Mouse (Mus musculus): ENCODE results near the gene Akap1. TPM values are rescaled to one million over a fixed set of nuclear protein-coding genes. Genes with fewer than 3 reads are reported as not detected.
"Not testable (repeated sequence)": the region's sequence is repeated elsewhere in the genome, so short reads cannot be mapped to it uniquely, and the experiment has no call there.

Gene Akap1
- total and polyA plus RNA-seq, 2 experiments, result 37.7 to 81.5 TPM

DNA sequence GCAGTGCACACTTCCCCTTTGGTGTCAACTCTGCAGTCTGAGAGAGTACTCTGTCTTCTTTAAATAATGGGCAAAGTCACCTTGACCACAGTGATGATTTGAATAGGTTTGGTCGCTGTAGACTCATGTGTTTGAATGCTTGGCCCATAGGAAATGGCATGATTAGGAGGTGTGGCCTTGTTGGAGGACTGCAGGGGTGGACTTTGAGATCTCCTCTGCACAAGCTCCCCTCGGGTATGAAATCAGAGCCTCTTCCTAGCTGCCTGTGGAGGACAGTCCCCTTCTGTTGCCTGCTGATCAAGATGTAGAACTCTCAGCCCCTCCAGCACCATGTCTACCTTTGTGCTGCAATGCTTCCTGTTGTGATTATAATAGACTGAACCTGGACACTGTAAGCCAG is 39.7 kb upstream of the Akap1 start:
- Histone ChIP-seq H3K4me3 (ENCODE audit: insufficient read depth, low read depth, low read length) (no peak overlapping the region), H3K9ac (ENCODE audit: low read depth, low read length) (no peak overlapping the region), H3K79me2 (ENCODE audit: control insufficient read depth, insufficient read depth, low read length) (no peaks in the 10 kb centered on the region), H3K36me3 (ENCODE audit: control insufficient read depth, insufficient read depth, low read length) (no peaks in the 10 kb centered on the region), H3K27me3 (ENCODE audit: control insufficient read depth, insufficient read depth, low read length) (no peaks in the 10 kb centered on the region), H3K27ac (replicated peaks; ENCODE audit: insufficient read depth, low read depth, low read length) (no peak overlapping the region), H3K4me1 (ENCODE audit: control insufficient read depth, insufficient read depth, low read length) (peaks cover 6% of the 10 kb centered on the region; the same call in 1 of the 2 replicates)
- TF ChIP-seq CTCF (IDR thresholded peaks at IDR 0.05; ENCODE audit: low read depth, low read length) (no peak), POLR2A (IDR thresholded peaks at IDR 0.05; ENCODE audit: extremely low read depth, insufficient read depth, low read length) (no peak)
- 14% methylated on average over 2 of the region's 2 CpGs for WGBS
- DNase-seq (ENCODE audit: extremely low read depth, low read depth, low spot score), result peak; percentile 58

DNA sequence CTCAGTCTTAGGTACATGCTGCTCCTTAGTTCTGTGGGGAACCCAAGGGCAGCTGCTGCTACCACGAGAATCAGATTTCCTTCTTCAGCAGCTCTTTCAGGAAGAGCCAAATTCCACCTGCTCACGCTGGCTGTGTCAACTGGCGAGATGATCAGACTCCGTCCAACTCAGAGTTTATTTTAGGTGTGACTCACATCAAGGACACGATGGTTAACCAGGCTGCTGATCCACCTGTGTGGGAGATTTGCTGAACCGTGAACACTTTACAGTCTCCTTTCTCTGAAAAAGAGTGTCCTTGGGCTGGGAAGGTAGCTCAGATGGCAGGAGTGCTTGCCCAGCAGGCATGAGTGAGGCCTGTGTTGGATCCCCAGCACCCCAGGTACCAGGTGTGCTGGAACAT is 38.4 kb upstream of the Akap1 start:
- H3K27ac ChIP-seq (replicated peaks; ENCODE audit: insufficient read depth, low read depth, low read length), result no peak overlapping the region
- DNase-seq (ENCODE audit: extremely low read depth, low read depth, low spot score), result peak; percentile 22

DNA sequence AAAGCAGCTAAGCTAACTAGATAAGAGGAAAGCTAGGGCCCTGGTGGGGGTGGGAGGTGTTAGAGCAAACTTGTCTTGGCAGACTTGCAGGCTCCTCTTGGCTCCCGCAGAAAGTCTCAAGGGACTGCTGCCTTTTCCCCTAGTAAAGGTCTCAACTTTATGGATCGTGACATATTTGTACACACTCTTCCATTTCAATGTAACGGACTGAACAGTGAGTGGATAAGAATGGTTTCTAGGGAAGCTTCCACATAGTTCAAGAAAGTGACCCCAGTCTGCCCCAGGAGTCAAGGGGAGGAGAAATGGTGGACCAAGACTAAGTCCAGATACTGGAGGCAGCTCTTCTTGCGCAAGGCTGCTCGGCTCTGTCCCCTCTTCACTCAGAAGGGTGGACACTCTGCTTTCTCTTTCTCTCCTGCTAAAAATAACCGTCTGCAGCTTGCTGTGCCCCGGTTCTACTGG is 37.0 kb upstream of the Akap1 start:
- 67% methylated on average over 7 of the region's 7 CpGs for WGBS
- H3K27me3 ChIP-seq (ENCODE audit: control insufficient read depth, insufficient read depth, low read length), result no peaks in the 10 kb centered on the region
- DNase-seq (ENCODE audit: extremely low read depth, low read depth, low spot score), result no peak
- H3K79me2 ChIP-seq (ENCODE audit: control insufficient read depth, insufficient read depth, low read length), result no peaks in the 10 kb centered on the region
- TF ChIP-seq CTCF (IDR thresholded peaks at IDR 0.05; ENCODE audit: low read depth, low read length), result no peak
- no peak for TF ChIP-seq POLR2A (IDR thresholded peaks at IDR 0.05; ENCODE audit: extremely low read depth, insufficient read depth, low read length)
- no peaks in the 10 kb centered on the region for H3K36me3 ChIP-seq (ENCODE audit: control insufficient read depth, insufficient read depth, low read length)
- H3K4me3 ChIP-seq (ENCODE audit: insufficient read depth, low read depth, low read length), result no peak overlapping the region
- no peak overlapping the region for H3K9ac ChIP-seq (ENCODE audit: low read depth, low read length)
- H3K4me1 ChIP-seq (ENCODE audit: control insufficient read depth, insufficient read depth, low read length), result peaks cover 3% of the 10 kb centered on the region; the same call in 1 of the 2 replicates
- no peak overlapping the region for H3K27ac ChIP-seq (replicated peaks; ENCODE audit: insufficient read depth, low read depth, low read length)

More for the DNA sequence above, 38.4 kb upstream of the Akap1 start:
- WGBS, result 44% methylated on average over 6 of the region's 6 CpGs
- peaks cover 3% of the 10 kb centered on the region; the same call in 1 of the 2 replicates for H3K4me1 ChIP-seq (ENCODE audit: control insufficient read depth, insufficient read depth, low read length)
- no peak overlapping the region for H3K4me3 ChIP-seq (ENCODE audit: insufficient read depth, low read depth, low read length)
- H3K9ac ChIP-seq (ENCODE audit: low read depth, low read length), result no peak overlapping the region
- TF ChIP-seq POLR2A (IDR thresholded peaks at IDR 0.05; ENCODE audit: extremely low read depth, insufficient read depth, low read length) (no peak), CTCF (IDR thresholded peaks at IDR 0.05; ENCODE audit: low read depth, low read length) (no peak)
- H3K36me3 ChIP-seq (ENCODE audit: control insufficient read depth, insufficient read depth, low read length), result no peaks in the 10 kb centered on the region
- H3K79me2 ChIP-seq (ENCODE audit: control insufficient read depth, insufficient read depth, low read length), result no peaks in the 10 kb centered on the region
- H3K27me3 ChIP-seq (ENCODE audit: control insufficient read depth, insufficient read depth, low read length), result no peaks in the 10 kb centered on the region

DNA sequence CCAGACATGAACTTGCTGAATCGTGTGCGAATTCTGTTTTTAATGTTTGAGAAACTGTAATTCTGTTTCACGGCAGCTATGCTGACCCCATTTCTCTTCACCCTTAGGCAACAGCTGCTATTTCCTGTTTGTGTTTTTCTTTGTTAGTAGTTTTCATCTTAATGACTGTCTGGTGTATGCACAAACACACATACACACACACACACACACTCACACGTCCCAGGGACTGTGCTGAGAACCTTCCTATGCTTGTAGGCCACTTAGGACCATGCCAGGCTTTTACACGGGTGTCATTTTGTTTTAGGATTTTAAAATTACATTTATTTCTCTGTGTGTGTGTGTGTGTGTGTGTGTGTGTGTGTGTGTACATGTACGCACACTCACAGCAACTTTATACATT is 35.2 kb upstream of the Akap1 start:
- no peak for DNase-seq (ENCODE audit: extremely low read depth, low read depth, low spot score)

DNA sequence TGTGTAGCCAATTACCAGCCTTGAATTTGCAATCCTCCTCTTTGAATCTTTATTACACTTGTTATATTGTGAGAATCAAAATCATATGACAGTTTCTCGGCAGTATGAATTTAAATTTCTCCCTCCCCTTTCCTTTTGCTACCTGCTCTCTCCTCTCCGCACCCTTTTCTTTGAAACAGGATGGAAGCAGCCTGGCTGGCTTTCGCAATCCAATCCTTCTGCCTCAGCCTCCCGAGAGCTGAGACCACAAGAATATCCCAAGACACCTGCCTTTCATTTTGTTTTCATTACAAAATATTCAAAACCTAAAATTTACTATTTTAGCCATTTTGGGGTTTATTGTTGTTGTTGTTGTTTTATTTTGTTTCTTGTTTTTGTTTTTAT is 34.0 kb upstream of the Akap1 start:
- H3K79me2 ChIP-seq (ENCODE audit: control insufficient read depth, insufficient read depth, low read length), result no peaks in the 10 kb centered on the region
- H3K4me1 ChIP-seq (ENCODE audit: control insufficient read depth, insufficient read depth, low read length), result no peaks in the 10 kb centered on the region; the same call in 1 of the 2 replicates
- 84% methylated on average over 4 of the region's 4 CpGs for WGBS
- no peak overlapping the region for H3K27ac ChIP-seq (replicated peaks; ENCODE audit: insufficient read depth, low read depth, low read length)
- H3K36me3 ChIP-seq (ENCODE audit: control insufficient read depth, insufficient read depth, low read length), result no peaks in the 10 kb centered on the region
- H3K4me3 ChIP-seq (ENCODE audit: insufficient read depth, low read depth, low read length), result no peak overlapping the region
- no peak for DNase-seq (ENCODE audit: extremely low read depth, low read depth, low spot score)
- H3K27me3 ChIP-seq (ENCODE audit: control insufficient read depth, insufficient read depth, low read length), result no peaks in the 10 kb centered on the region
- TF ChIP-seq POLR2A (IDR thresholded peaks at IDR 0.05; ENCODE audit: extremely low read depth, insufficient read depth, low read length) (no peak), CTCF (IDR thresholded peaks at IDR 0.05; ENCODE audit: low read depth, low read length) (no peak)
- H3K9ac ChIP-seq (ENCODE audit: low read depth, low read length), result no peak overlapping the region

More for the DNA sequence above, 35.2 kb upstream of the Akap1 start:
- Histone ChIP-seq H3K9ac (ENCODE audit: low read depth, low read length) (no peak overlapping the region), H3K79me2 (ENCODE audit: control insufficient read depth, insufficient read depth, low read length) (no peaks in the 10 kb centered on the region), H3K4me1 (ENCODE audit: control insufficient read depth, insufficient read depth, low read length) (no peaks in the 10 kb centered on the region; the same call in 1 of the 2 replicates), H3K27ac (replicated peaks; ENCODE audit: insufficient read depth, low read depth, low read length) (no peak overlapping the region), H3K27me3 (ENCODE audit: control insufficient read depth, insufficient read depth, low read length) (no peaks in the 10 kb centered on the region), H3K4me3 (ENCODE audit: insufficient read depth, low read depth, low read length) (no peak overlapping the region), H3K36me3 (ENCODE audit: control insufficient read depth, insufficient read depth, low read length) (no peaks in the 10 kb centered on the region)
- TF ChIP-seq POLR2A (IDR thresholded peaks at IDR 0.05; ENCODE audit: extremely low read depth, insufficient read depth, low read length) (no peak), CTCF (IDR thresholded peaks at IDR 0.05; ENCODE audit: low read depth, low read length) (no peak)
- WGBS, result 92% methylated on average over 6 of the region's 6 CpGs

DNA sequence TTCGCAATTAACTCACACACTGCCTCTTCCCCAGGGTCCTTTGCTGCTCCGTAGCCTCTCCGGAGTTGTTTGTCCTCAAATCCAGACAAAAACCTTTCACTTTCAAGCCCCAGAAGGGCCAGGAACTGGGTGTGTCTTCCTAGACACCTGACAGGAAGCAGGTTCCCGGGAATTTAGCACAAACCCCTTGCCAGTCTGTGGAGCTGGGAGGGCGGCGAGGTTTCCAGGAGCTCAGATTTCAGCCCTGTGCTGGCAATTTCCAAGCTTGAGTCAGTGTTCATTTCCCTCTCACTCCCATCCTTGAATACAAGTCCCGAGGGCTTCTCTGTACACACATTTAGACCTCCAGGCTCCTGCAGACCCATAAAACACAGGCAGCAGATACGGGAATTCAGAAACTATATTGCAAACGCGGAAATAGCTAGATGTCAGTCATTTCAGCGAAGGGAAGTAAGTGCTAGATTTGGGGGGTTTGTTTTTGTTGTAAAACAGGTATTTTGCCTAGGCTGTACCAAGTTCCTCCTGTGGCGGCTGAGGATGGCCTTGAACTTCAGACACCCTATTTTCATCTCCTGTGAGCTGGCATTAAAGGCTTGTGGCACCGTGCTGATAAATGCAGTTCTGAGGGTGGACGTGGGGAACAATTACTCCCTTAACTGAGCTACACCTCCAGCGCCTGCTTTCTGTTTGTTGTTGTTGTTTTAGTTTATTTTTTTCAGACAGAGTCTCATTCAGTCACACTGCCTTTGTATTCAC is 33.4 kb upstream of the Akap1 start:
- H3K9ac ChIP-seq (ENCODE audit: low read depth, low read length), result no peak overlapping the region
- no peak for DNase-seq (ENCODE audit: extremely low read depth, low read depth, low spot score)
- no peaks in the 10 kb centered on the region for H3K27me3 ChIP-seq (ENCODE audit: control insufficient read depth, insufficient read depth, low read length)
- H3K36me3 ChIP-seq (ENCODE audit: control insufficient read depth, insufficient read depth, low read length), result no peaks in the 10 kb centered on the region
- no peaks in the 10 kb centered on the region; the same call in 1 of the 2 replicates for H3K4me1 ChIP-seq (ENCODE audit: control insufficient read depth, insufficient read depth, low read length)
- 65% methylated on average over 15 of the region's 15 CpGs for WGBS
- no peak overlapping the region; the same call in 1 of the 2 replicates for H3K4me3 ChIP-seq (ENCODE audit: insufficient read depth, low read depth, low read length)
- H3K27ac ChIP-seq (replicated peaks; ENCODE audit: insufficient read depth, low read depth, low read length), result no peak overlapping the region
- TF ChIP-seq CTCF (IDR thresholded peaks at IDR 0.05; ENCODE audit: low read depth, low read length), result no peak
- no peak for TF ChIP-seq POLR2A (IDR thresholded peaks at IDR 0.05; ENCODE audit: extremely low read depth, insufficient read depth, low read length)
- no peaks in the 10 kb centered on the region for H3K79me2 ChIP-seq (ENCODE audit: control insufficient read depth, insufficient read depth, low read length)

DNA sequence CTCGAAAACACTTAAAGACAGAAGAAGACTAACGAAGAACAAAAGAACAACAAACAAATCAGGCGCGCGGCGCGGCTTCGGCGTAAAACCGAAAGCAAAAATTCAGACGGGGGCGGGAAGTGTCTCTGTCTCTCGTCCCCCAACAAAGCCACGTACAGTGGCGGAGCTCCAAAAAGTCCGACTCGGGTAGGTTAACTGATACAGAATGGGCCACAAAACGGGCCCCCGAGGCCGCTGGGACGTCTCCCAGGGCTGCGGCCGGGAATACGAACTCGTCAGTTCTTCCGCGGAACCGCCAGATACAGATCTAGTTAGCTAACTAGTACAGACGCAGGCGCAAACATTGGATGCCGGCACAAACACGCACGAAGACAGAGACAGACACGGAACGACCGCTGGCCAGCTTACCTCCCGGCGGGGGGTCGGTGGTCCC is 31.4 kb upstream of the Akap1 start:
- 60% methylated on average over 33 of the region's 39 CpGs for WGBS
- not testable (repeated sequence) for H3K36me3 ChIP-seq (ENCODE audit: control insufficient read depth, insufficient read depth, low read length); H3K79me2 ChIP-seq (ENCODE audit: control insufficient read depth, insufficient read depth, low read length); H3K9ac ChIP-seq (ENCODE audit: low read depth, low read length); DNase-seq (ENCODE audit: extremely low read depth, low read depth, low spot score); H3K27ac ChIP-seq (replicated peaks; ENCODE audit: insufficient read depth, low read depth, low read length); H3K27me3 ChIP-seq (ENCODE audit: control insufficient read depth, insufficient read depth, low read length); H3K4me1 ChIP-seq (ENCODE audit: control insufficient read depth, insufficient read depth, low read length)
- H3K4me3 ChIP-seq (ENCODE audit: insufficient read depth, low read depth, low read length), result peak overlapping the region; percentile 24; the same call in 1 of the 2 replicates

DNA sequence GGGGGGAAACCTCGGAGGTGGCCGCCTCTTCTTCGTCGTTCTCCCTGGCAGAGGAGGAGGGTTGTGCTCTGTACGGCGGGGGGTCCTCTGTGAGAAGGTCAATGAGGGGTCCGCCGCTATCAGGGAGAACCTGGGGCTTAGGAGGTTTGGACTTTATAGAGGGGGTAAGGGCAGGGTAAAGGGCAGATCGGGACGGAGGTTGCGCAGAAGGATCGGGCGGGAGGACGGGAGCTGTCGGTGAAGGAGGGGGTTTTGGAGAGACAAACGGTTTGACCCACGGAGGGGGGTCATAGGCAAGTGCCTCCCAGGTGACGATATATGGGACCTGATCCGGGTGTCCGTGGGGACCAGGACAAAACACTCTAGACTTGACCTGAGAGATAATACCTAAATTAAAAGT is 30.8 kb upstream of the Akap1 start:
- not testable (repeated sequence) for H3K4me1 ChIP-seq (ENCODE audit: control insufficient read depth, insufficient read depth, low read length); H3K27me3 ChIP-seq (ENCODE audit: control insufficient read depth, insufficient read depth, low read length); H3K9ac ChIP-seq (ENCODE audit: low read depth, low read length); H3K36me3 ChIP-seq (ENCODE audit: control insufficient read depth, insufficient read depth, low read length); H3K79me2 ChIP-seq (ENCODE audit: control insufficient read depth, insufficient read depth, low read length); DNase-seq (ENCODE audit: extremely low read depth, low read depth, low spot score); H3K27ac ChIP-seq (replicated peaks; ENCODE audit: insufficient read depth, low read depth, low read length)
- WGBS, result 69% methylated on average over 17 of the region's 20 CpGs
- 0 out of 2 replicates have a peak overlapping the region, but pooled peaks have one; percentile 16 for H3K4me3 ChIP-seq (ENCODE audit: insufficient read depth, low read depth, low read length)
